Mouse (Mus musculus) liver, embryonic 11.5 days (tissue): ENCODE results near the gene 1110017D15Rik. TPM values are rescaled to one million over a fixed set of nuclear protein-coding genes. Genes with fewer than 3 reads are reported as not detected.
A peak's percentile ranks its signal among the peaks of the same experiment; 100 is the strongest.
"Not testable (repeated sequence)": the region's sequence is repeated elsewhere in the genome, so short reads cannot be mapped to it uniquely, and the experiment has no call there.

Experiments used
- ATAC-seq: fragments of 200-750 bp; cut with Nextera tagmentation; replicated peaks from 2 replicates; pipeline ENCODE4 v1.8.0; 2017; ENCODE audit warnings: moderate number of reproducible peaks, mild to moderate bottlenecking, moderate TSS enrichment, moderate library complexity; ENCODE audit not compliant: low FRiP score
- DNase-seq: peaks from one replicate; pipeline ENCODE4 v3.0.0-alpha.2; 2017; ENCODE audit warnings: low spot score
- H3K27ac ChIP-seq: fragments of 300-500 bp; sonication (generic); 2 replicates; pipeline ENCODE4 v1.5.1; 2014; ENCODE audit warnings: mild to moderate bottlenecking, low read depth, low read length, control low read depth
- H3K27me3 ChIP-seq: fragments of 300-500 bp; sonication (generic); replicated peaks from 2 replicates; pipeline ENCODE4 v1.6.1; 2014; ENCODE audit warnings: low read length, mixed read lengths; ENCODE audit not compliant: control insufficient read depth, insufficient read depth
- H3K36me3 ChIP-seq: fragments of 300-500 bp; sonication (generic); 2 replicates; pipeline ENCODE4 v1.6.1; 2014; ENCODE audit warnings: mild to moderate bottlenecking, low read length, moderate library complexity, mixed read lengths; ENCODE audit not compliant: control insufficient read depth, insufficient read depth
- H3K4me1 ChIP-seq: fragments of 300-500 bp; sonication (generic); replicated peaks from 2 replicates; pipeline ENCODE4 v1.6.1; 2014; ENCODE audit warnings: low read length, mixed read lengths; ENCODE audit not compliant: control insufficient read depth, insufficient read depth
- H3K4me2 ChIP-seq: fragments of 300-500 bp; sonication (generic); 2 replicates; pipeline ENCODE4 v1.6.1; 2014; ENCODE audit warnings: mild to moderate bottlenecking, control low read depth, moderate library complexity
- H3K4me3 ChIP-seq: fragments of 300-500 bp; sonication (generic); 2 replicates; pipeline ENCODE4 v1.5.1; 2014; ENCODE audit warnings: low read depth, low read length, control low read depth
- H3K9ac ChIP-seq: fragments of 300-500 bp; sonication (generic); 2 replicates; pipeline ENCODE4 v1.6.1; 2014; ENCODE audit warnings: low read depth, low read length, control low read depth
- H3K9me3 ChIP-seq: fragments of 300-500 bp; sonication (generic); 2 replicates; pipeline ENCODE4 v1.6.1; 2016; ENCODE audit warnings: low read length, inconsistent platforms, mixed read lengths; ENCODE audit not compliant: control insufficient read depth
- WGBS: fragments of 180-500 bp; shearing (Covaris S2); extraction: QIAGEN DNeasy Blood & Tissue Kit; methylation state at CpG from one replicate; pipeline ENCODE4 v1.1.7; 2014; 5-methylcytosine and 5-hydroxymethylcytosine counted together
- polyA plus RNA-seq: library from polyadenylated mRNA; unstranded; fragments of >200 nt; fragmentation: Nextera tagmentation; extraction: Ambion mirVana; gene quantifications from 2 replicates; pipeline ENCODE4 v1.2.1, GENCODE M21; 2014

The 1110017D15Rik gene
- polyA plus RNA-seq, 1 experiment from 2014 or later, result 0.43 TPM

DNA sequence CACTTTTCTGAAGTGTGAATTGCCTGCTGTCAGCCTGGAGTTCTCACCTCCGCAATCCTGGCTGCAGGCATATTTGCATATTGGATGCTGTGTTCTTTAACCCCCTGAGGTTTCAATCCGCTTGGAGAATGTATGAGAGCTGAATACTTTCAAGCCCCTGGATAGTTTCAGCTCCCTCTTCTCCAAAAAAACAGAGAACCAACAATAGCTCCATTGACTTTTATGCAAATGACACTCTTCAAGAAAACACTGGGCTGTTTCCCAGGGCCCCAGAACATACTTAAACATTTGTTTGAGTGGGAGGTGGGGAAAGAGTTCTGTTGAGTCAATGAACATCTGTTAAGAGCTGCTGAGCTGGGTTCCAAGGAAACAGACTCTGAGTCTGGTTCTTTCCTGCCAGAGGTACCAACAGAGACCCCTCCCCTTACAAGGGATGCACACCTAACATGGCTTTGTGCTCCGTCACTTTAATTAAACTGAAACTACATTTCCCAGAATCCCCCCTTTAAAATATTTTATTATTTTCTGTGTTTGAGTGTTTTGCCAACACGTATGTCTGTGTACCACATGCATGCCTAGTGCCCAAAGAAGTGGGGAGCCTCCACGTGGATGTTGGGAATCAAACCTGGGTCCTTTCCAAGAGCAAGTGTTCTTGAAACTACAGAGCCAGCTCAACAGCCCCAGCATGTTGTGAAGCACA, 46.3 kb downstream of the 1110017D15Rik start:
- no peak overlapping the region for H3K4me2 ChIP-seq
- DNase-seq, result no peak
- no peak overlapping the region for H3K9ac ChIP-seq
- 62% methylated on average over 5 of the region's 5 CpGs for WGBS
- ATAC-seq, result no peak
- no peaks in the 10 kb centered on the region for H3K9me3 ChIP-seq
- no peak overlapping the region for H3K27ac ChIP-seq
- no peaks in the 10 kb centered on the region for H3K36me3 ChIP-seq
- no peaks in the 10 kb centered on the region for H3K27me3 ChIP-seq
- H3K4me1 ChIP-seq, result no peaks in the 10 kb centered on the region
- no peak overlapping the region for H3K4me3 ChIP-seq

DNA sequence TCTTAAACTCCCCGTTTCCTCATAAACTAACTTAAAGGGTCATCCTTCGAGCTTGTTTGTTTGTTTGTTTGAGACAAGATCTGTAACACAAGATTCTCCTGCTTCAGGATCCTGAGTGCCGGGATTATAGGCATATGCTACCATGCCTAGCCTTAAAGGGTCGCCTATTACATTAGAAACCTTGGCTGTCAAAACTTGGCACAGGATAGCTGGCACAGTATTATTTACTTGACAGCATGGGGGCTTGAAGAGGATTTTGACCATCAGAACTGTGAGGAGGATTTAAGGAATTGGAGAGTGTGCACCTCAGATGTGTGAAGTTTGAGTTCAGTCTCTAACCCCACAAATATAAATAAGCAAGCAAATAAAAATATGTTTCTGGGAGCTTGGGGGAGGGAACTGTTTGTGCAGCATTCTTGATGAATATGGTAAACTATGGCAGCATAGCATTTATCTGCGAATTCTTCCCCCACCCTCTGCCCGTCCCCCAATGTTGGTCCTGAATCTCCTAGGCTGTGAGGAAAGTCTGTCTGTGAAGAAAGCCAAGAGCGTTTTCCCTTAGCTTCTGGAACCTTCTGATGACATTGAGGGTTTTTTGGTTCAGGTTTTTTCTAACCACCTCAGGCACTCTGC, 47.0 kb downstream of the 1110017D15Rik start:
- Histone ChIP-seq H3K4me2 (no peak overlapping the region), H3K9me3 (no peaks in the 10 kb centered on the region), H3K4me3 (no peak overlapping the region), H3K27ac (no peak overlapping the region), H3K27me3 (no peaks in the 10 kb centered on the region), H3K36me3 (no peaks in the 10 kb centered on the region), H3K9ac (no peak overlapping the region), H3K4me1 (no peaks in the 10 kb centered on the region)
- ATAC-seq, result no peak
- WGBS, result 62% methylated on average over 7 of the region's 7 CpGs
- DNase-seq, result no peak

DNA sequence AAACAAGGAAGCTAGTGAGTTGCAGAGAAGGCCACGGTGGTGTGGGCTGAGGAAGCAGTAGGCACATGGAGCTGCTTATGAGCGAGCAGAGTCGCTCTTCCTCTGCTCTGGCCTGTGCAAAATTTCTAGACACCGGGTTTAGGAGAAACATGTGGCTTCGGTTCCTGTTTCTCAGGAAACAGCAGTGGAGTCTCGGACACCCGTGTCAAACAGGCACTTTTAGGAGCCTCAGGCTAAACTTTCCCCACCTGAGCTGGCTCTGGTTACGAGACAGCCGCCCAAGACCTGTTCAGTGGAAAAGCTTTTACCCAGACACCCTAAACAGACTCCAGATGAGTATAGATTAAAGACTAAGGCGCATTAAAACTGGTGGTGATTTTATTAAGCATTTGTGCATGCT, 47.9 kb downstream of the 1110017D15Rik start:
- H3K27ac ChIP-seq, result no peak overlapping the region
- no peaks in the 10 kb centered on the region for H3K9me3 ChIP-seq
- H3K9ac ChIP-seq, result no peak overlapping the region
- no peak overlapping the region for H3K4me3 ChIP-seq
- ATAC-seq (no peak), DNase-seq (no peak)
- no peak overlapping the region for H3K4me2 ChIP-seq
- H3K27me3 ChIP-seq, result no peaks in the 10 kb centered on the region
- H3K4me1 ChIP-seq, result no peaks in the 10 kb centered on the region
- WGBS, result 70% methylated on average over 10 of the region's 10 CpGs
- no peaks in the 10 kb centered on the region for H3K36me3 ChIP-seq

DNA sequence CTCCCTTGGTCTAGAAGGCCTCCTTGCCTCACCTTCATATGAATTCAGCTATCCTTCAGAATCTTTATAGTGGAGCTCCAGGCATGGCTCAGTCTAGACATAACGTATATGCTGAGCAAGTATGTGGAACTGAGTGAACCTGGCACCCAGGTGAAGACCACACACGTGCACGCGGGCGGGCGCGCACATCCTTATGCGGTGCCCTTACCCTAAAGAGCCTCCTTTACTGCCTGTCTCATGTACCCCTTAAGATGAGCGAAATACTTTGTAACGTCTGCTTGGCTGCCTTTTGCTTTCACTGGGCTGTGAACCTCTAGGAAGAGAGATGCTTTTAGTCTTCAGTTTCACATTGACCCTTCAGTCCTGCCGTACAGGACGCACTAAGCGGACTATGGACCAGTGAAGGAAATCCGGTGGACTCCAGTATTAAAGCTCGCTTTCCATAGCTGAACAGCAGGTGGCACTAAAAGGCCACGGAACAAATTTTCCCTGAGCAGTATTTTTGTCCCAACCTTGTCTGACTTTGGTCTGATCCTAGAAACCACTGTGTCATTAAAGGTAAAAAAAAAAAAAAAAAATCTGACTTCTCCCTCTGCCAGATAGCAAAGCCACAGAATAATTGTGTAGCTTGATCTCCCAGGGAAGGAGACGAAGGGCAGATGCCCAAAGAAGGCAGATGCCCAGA, 48.6 kb downstream of the 1110017D15Rik start:
- peak; percentile 35 for DNase-seq
- 56% methylated on average over 17 of the region's 17 CpGs for WGBS
- no peaks in the 10 kb centered on the region for H3K4me1 ChIP-seq
- H3K27ac ChIP-seq, result no peak overlapping the region
- no peak overlapping the region for H3K9ac ChIP-seq
- no peak overlapping the region for H3K4me2 ChIP-seq
- H3K27me3 ChIP-seq, result no peaks in the 10 kb centered on the region
- no peak for ATAC-seq
- H3K36me3 ChIP-seq, result no peaks in the 10 kb centered on the region
- H3K4me3 ChIP-seq, result no peak overlapping the region
- H3K9me3 ChIP-seq, result no peaks in the 10 kb centered on the region

DNA sequence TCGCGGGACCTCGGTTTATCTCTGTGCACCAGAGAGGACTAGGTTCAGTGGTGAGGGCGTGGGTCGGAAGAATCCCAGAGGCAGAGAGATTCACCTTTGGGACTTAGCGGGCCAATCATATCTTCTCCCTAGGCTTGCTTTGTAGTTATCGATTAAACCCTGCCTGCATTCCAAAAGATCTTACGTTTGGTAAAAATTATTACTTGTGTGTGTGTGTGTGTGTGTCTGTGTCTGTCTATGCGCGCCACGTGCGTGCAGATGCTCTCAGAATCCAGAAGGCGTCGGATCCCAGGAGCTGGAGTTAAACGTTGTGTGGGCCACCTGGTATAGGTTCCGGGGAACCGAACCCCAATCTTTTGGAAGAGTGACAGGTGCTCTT, 51.9 kb downstream of the 1110017D15Rik start:
- Histone ChIP-seq H3K4me2 (peak overlapping the region; percentile 71), H3K9ac (peak overlapping the region; percentile 77), H3K36me3 (peaks cover 4% of the 10 kb centered on the region; the same call in 1 of the 2 replicates), H3K27me3 (no peaks in the 10 kb centered on the region), H3K9me3 (no peaks in the 10 kb centered on the region), H3K27ac (0 out of 2 replicates have a peak overlapping the region, but pooled peaks have one; percentile 36), H3K4me1 (0 out of 2 replicates have a peak, but pooled peaks cover 3% of the 10 kb centered on the region), H3K4me3 (peak overlapping the region; percentile 67)
- DNase-seq (no peak), ATAC-seq (no peak)
- WGBS, result 8% methylated on average over 17 of the region's 17 CpGs

DNA sequence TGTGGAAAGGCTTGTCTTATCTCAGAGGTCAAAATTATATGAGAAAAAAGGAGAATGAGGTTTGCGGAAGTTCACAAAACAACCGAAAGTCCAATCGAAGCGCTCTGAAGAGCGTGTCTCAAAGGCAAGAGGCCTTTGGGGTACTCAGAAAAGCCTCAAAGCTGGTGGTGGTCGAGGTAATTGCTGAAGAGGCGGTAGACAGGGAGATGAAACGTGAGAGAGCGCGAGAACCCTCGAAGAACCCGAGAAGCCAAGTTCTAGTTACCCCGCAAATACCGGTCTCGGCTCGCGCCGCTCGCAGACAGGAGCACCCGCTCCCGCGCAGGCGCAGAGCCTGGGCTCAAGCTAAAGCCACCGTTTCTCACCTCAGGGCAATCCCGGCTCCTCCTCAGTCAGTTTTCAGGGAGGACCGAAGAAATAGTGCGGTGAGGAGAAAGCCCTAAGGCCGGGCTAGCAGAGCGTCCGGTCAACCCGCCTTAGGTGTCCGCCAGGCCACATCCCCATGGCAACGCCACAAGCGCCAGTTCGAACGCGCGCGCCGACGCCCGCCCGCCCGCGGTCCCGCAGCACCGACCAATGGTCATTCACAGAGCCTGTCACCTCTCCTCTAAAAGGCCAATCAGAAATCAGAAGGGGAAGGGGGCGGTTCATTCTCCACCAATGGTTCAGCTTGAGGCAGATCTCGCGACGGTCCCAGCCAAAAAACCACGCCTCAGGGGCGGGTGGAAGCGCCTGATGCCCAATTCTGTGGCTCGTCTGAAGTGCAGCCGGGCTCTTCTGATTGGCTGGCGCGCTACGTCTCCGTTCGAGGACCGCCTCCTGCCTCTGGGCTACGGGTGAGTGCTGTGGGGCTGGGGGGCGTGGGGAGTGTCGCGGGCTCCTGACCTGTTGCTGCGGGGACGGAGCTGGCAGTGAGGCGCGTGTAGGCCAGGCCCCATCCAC, 52.5 kb downstream of the 1110017D15Rik start, which contains the start of the genes Kif24 and Nudt2:
Kif24 (minus strand) TSS at position 543 of the 942 bp plus-strand sequence.
Nudt2 (plus strand) TSS at position 807 of the 942 bp plus-strand sequence.
- Histone ChIP-seq H3K9me3 (no peaks in the 10 kb centered on the region), H3K27me3 (no peaks in the 10 kb centered on the region), H3K4me2 (peak within 1 kb of the TSS; percentile 71), H3K4me3 (peak within 1 kb of the TSS; percentile 67), H3K36me3 (peaks cover 4% of the 10 kb centered on the region; the same call in 1 of the 2 replicates), H3K9ac (peak within 1 kb of the TSS; percentile 77), H3K4me1 (0 out of 2 replicates have a peak, but pooled peaks cover 3% of the 10 kb centered on the region), H3K27ac (peak within 1 kb of the TSS; percentile 73)
- DNase-seq (peak; percentile 98), ATAC-seq (peak; percentile 97)
- WGBS, result under 1% methylated on average over 70 of the region's 70 CpGs

DNA sequence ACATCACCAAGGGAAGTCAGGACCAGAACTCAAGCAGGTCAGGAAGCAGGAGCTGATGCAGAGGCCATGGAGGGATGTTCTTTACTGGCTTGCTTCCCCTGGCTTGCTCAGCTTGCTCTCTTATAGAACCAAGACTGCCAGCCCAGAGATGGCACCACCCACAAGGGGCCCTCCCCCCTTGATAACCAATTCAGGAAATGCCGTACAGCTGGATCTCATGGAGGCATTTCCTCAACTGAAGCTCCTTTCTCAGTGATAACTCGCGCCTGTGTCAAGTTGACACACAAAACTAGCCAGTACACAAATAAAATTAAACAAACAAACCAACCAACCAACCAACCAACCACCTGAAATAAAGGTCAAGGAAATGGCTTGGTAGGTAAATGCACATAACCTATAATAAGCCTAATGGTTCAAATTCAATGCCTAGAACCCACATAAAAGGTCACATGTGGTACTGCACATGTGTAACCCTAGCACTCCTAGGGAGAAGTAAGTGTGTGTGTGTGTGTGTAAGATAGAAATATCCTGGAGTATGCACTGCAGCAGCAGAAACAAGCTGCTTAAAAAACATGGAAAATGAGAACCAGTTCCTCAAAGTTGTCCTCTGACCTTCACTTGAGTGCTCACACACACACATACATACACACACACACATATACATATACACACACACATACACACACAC, 53.9 kb downstream of the 1110017D15Rik start:
- not testable (repeated sequence) for H3K27me3 ChIP-seq, H3K27ac ChIP-seq, H3K9me3 ChIP-seq, ATAC-seq, H3K4me1 ChIP-seq, DNase-seq, H3K36me3 ChIP-seq
- H3K4me3 ChIP-seq, result peak overlapping the region; percentile 67
- peak overlapping the region; percentile 73 for H3K9ac ChIP-seq
- 30% methylated on average over 3 of the region's 3 CpGs for WGBS
- H3K4me2 ChIP-seq, result peak overlapping the region; percentile 62
